Mouse (Mus musculus) cerebellum, postnatal 36 days (tissue): ENCODE data around the gene Tas2r126.
A peak's percentile ranks its signal among the peaks of the same experiment; 100 is the strongest.
"Not testable (repeated sequence)": the region's sequence is repeated elsewhere in the genome, so short reads cannot be mapped to it uniquely, and the experiment has no call there.

ENCODE experiments used
- DNase-seq, 2 experiments: peaks; one replicate each; pipeline ENCODE4 v3.0.0; 2021 to 2022; ENCODE audit warnings: mixed read lengths in 2 of 2

The Tas2r126 gene

GRCm38 (mm10) chr6:42434446-42434845 is at the start of gene Tas2r126:
Gene Tas2r126, plus strand, starts transcription at chr6:42434535.
- no peak for DNase-seq

- DNase-seq: no peak
Measured at GRCm38 (mm10) chr6:42385635-42386034, 48.7 kb upstream of the Tas2r126 start.

GRCm38 (mm10) chr6:42391796-42392330 is 42.5 kb upstream of the Tas2r126 start:
- no peak for DNase-seq

GRCm38 (mm10) chr6:42395960-42396809 is 38.1 kb upstream of the Tas2r126 start:
- DNase-seq: peak; percentile 33 to 44

GRCm38 (mm10) chr6:42397041-42397657 is 37.2 kb upstream of the Tas2r126 start:
- DNase-seq: no peak

- DNase-seq: no peak
Measured at GRCm38 (mm10) chr6:42398285-42398684, 36.0 kb upstream of the Tas2r126 start.

- no peak for DNase-seq
Measured at GRCm38 (mm10) chr6:42398998-42399397, 35.3 kb upstream of the Tas2r126 start.

- DNase-seq: no peak
Measured at GRCm38 (mm10) chr6:42399938-42400337, 34.4 kb upstream of the Tas2r126 start, which contains the start of gene Tas2r143. Gene Tas2r143, plus strand, starts transcription at chr6:42400238.

- no peak for DNase-seq
Measured at GRCm38 (mm10) chr6:42405134-42405533, 29.2 kb upstream of the Tas2r126 start, which contains the start of gene Tas2r135. Gene Tas2r135, plus strand, starts transcription at chr6:42405434.

GRCm38 (mm10) chr6:42419443-42419842 is 14.9 kb upstream of the Tas2r126 start:
- no peak for DNase-seq

- DNase-seq: no peak
Measured at GRCm38 (mm10) chr6:42421439-42421838, 12.9 kb upstream of the Tas2r126 start.

- no peak for DNase-seq
Measured at GRCm38 (mm10) chr6:42424472-42424871, 9.9 kb upstream of the Tas2r126 start.

GRCm38 (mm10) chr6:42426337-42426736 is 8.0 kb upstream of the Tas2r126 start:
- no peak for DNase-seq

- DNase-seq: no peak
Measured at GRCm38 (mm10) chr6:42433554-42433953, 781 bp upstream of the Tas2r126 start.

GRCm38 (mm10) chr6:42435490-42435889 is 1.2 kb downstream of the Tas2r126 start:
- DNase-seq: no peak

GRCm38 (mm10) chr6:42441395-42441794 is 7.1 kb downstream of the Tas2r126 start:
- DNase-seq: no peak

GRCm38 (mm10) chr6:42444491-42444890 is 10.2 kb downstream of the Tas2r126 start:
- DNase-seq: no peak

GRCm38 (mm10) chr6:42447381-42447780 is 13.0 kb downstream of the Tas2r126 start:
- no peak for DNase-seq

GRCm38 (mm10) chr6:42465096-42465495 is 30.8 kb downstream of the Tas2r126 start, which contains the start of gene Olfr458:
Gene Olfr458, minus strand, starts transcription at chr6:42465196.
- DNase-seq: no peak

- DNase-seq: no peak
Measured at GRCm38 (mm10) chr6:42470542-42470941, 36.2 kb downstream of the Tas2r126 start.

GRCm38 (mm10) chr6:42471298-42471697 is 37.0 kb downstream of the Tas2r126 start:
- DNase-seq: not testable (repeated sequence)

- DNase-seq: no peak
Measured at GRCm38 (mm10) chr6:42476235-42476634, 41.9 kb downstream of the Tas2r126 start, which contains the start of gene Olfr457. Gene Olfr457, minus strand, starts transcription at chr6:42476335.

GRCm38 (mm10) chr6:42484633-42485032 is 50.3 kb downstream of the Tas2r126 start:
- DNase-seq: no peak
